Mouse (Mus musculus) mature B cell (primary cell): ENCODE data around the gene Polrmt.
"Not testable (repeated sequence)": the region's sequence is repeated elsewhere in the genome, so short reads cannot be mapped to it uniquely, and the experiment has no call there.

Experiments
- in situ Hi-C: fragments of 300-500 bp; cut with MboI; formaldehyde crosslinking; loops from 2 replicates; pipeline ENCODE4 v1.14.3; 2019

The Polrmt gene

DNA sequence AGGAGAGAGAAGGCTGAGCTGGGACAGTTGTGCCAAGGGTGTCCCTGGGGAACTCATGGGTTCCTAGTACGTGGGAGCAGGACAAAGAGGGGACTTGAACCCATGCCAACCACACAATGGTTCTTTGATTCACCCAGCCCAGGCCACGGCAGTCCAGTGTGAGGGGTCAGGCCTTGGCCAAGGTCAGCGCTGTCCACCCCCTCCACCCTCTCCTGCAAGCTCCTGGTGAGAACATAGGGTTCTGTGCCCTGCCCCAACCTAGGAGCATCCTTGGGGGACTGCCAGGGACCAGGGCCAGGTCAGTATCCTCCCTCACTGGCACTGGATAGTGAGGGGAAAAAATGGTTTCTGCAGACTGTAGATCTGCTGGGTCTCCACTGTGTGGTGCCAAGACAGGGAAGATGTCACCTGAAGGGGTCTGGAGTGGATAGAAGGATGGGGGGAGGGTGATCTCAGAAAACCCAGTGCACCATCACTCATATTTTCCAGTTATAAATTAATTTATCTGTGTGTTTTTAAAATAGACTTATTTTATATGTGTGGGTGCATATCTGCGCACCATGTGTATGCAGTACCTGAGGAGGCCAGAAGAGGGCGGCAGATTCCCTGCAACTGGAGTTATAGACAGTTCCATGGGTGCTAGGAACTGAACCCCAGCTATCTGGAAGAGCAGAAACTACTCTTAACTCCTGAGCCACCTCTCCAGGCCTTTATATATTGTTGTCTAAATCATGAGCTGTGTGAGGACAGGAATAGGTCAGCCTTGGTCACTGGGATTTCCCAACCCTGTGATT is 28.3 kb upstream of the Polrmt start:
- in situ Hi-C loops: no loop called here

DNA sequence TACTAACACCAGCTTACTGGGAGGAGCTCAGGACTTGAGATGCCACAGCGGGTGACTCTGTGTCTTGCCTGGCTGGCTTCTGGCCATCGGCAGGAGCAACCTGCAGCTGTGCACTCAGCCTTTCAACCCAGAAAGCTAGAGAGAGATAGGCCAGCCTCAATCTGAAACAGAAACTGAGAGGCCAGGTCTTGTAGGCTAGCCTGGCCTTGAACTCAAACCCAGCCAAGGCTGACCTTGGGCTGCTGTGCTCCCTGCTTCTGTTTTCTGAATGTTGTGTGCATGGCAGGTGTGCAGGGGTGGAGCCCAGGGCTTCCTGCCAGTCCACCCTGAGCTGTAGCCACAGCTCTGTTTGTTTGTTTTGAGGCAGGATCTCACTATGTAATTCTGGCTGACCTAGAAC is 26.8 kb upstream of the Polrmt start:
- in situ Hi-C loops: no loop called here

DNA sequence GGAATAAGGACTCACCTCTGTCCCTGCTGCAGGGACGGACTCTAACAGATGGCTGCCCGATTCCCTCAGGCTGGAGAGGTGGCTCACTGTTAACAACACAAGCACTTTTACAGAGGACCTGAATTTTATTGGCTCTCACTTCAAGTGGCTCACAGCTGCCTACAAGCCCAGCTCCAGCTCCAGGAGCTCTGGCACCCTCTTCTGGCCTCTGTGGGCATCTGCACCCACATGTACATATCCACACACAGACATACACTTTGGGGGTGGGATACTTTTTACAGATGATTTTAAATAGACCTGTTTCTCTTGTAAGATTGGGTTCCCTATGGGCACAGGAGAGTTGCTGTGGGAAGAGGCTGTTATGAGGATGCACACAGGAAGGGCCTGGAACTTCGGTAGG is 25.9 kb upstream of the Polrmt start:
- in situ Hi-C loops: no loop called here

DNA sequence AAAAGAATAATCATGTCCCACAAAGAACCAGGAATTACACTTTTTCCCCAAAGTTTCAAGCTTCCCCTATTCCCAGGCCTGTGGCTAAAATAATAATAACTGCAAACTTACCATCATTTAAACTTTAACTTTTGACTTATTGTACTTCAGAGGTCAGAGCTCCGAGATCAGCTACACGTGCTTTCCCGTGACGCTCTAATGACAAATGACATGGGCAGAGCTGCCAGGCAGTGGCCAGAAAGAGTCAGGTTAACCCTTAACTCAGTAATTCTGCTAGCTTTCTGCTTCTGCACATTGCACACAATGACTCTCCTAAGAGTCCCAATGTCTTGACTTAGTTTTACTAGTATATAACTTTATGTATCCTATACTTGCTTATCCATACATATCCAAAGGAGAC is 22.9 kb upstream of the Polrmt start:
- in situ Hi-C loops: no loop called here

DNA sequence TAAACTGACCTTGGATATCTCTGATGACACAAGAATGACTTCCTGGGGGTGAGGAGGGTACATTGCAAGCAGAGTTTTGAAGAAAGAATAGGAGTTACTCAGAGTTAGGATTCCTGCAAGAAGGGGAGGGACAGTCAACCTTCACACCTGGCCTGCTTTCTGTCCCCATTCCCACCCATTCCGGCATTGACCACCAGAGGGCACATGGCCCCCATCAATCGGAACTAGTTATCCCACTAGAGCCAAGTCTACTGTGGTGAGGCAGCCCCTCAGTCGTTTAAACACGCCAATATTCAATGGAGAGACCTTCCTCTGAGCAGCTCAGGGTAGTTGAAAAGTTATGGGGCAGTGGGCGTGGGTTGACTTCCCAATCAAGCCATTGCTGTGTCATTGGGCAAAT is 22.0 kb upstream of the Polrmt start:
- in situ Hi-C loops: no loop called here

DNA sequence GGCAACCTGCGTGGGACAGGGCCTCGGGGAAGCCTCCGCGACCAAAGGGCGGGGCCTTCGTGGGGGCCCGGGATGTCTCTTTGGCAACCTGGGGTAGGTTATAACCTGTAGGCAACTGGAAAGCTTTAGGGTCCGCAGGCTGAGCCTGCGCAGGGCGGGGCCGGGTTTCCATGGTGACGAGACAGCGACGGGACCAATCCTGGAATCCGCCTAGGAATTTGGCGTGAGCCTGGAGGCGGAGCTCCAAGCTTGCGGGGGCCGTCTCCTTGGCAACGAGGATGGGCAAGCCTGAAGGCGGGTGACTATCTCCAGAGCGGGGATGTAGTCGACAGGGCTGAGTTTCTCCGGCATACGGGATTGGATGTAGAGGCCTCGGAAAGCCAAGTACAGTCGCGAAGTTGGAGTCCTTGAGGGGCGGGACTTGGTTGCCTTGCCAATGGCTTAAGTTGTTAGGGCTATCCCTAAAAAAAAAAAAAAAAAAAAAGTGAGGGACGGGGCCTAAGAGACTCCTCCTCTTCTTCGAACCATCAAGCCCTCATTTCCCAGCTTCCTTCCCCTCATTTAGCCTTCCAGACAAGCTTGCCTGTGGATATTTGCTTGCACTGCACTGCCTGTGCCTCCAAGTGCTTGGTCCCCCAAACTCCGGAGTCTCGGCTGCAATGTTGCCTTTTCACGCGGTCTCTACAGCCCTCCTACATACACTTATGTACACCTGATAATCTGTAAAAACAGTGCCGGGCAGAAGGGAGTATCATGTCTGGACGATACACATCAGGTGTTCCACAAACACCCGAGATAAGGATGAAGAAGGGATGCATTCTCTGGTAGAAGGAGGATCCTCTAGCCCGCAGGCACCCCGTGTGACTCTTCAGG is 21.2 kb upstream of the Polrmt start:
- in situ Hi-C loops: no loop called here

DNA sequence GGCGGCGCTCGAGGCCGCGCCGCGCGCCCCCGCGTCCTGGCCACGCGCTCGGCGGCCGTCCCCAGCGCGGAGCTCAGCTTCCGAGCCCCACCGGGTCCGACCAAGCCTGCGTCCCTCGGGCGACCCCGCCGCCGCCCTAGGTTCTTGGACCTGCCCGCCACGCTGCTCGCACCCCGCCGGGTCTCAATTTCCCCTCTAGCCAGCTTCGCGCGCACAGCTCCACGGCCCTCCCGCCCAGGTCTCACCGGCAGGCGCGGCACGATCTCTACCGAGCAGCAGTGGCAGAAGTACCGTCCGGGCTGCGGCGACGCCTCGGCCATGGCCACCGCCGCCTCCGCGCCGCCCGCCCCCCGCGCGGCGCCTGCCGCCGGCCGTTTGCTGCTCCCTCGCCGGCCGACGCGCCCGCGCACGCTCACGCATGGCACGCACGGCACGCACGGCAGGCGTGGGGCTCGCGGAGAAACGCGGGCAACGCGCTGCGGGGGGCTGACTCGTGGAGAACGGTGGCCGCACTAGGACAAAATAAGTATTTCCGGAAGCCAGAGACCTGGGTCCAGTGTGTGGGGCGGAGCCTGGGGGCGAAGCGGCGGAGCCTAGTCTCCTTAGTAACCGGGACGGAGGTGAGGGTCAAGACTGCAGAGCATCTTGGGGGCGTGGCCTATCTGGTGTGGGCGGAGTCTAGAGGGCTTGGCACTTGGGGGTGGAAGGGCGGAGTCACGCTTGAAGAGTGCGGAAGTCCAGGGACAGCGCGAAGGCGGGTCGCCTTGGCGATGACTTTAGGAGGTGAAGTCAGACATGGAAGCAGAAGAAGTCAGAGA is 20.3 kb upstream of the Polrmt start, which contains the start of gene Rnf126:
TSS of gene Rnf126 (minus strand) at position 445 of the 818 bp plus-strand sequence.
- in situ Hi-C loops: no loop called here

DNA sequence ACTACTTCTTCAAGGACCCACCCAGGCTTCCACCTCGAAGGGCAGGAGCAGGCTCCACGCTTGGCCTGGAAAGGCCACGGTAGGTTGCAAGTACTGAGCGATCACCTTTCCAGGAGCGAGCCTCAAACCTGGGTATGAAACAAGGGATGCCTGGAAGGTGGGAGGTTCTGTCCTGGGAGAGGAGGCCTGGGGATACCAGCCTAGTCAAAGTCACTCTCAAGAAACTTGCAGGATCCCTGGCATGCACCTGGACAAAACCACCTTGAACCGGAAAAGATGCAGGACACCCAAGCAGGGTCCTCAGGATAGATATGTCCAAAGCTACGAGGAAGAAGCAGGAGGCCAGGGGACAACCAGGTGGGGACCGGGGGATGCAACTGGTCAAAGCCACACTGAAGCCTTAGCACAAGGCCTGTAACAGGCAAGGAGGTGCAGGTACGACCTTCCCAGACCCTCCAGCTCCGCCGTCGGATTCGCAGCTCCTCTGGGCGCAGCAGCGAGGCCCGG is 19.7 kb upstream of the Polrmt start:
- in situ Hi-C loops: no loop called here

DNA sequence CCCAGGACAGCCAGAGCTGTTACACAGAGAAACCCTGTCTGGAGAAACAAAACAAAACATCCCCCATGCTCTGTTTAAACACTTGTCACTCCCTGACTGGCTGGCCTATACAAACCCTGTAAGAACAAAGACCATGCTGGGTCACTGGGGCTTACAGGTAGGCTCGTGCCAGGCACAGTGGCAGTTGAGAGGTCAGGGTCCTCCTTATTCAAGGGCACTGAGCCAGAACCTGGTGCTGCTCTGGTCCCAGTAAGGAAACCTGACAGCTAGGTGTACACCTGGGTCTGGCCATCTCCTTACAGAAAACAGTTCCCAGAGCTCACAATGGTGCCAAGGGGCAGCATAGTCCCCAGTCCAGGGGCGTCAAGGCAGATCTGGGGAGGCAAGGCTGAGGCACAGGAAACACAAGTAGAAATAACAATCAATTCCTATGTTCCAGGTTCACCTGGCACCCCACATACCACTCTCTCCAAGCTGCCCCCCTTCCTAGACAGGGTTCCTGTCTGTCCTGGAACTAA is 18.9 kb upstream of the Polrmt start:
- in situ Hi-C loops: no loop called here

DNA sequence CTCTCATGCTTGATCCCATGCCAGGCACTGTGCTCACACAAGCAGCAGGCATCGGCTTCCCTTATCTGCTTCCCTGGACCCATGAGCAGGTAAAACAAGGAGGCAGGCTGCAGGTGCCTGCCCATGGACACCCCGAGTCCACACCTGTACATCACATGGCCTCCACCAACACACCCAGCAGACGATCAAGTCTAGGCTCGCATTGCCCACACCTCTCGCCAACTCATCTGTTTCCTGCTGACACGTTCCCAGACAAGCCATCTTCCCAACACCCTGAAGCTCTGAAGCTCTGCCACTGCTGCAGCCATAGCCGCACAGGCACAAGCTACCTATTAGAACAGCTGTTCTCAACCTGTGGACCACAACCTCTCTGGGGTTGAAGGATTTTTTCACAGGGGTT is 17.9 kb upstream of the Polrmt start:
- in situ Hi-C loops: no loop called here

DNA sequence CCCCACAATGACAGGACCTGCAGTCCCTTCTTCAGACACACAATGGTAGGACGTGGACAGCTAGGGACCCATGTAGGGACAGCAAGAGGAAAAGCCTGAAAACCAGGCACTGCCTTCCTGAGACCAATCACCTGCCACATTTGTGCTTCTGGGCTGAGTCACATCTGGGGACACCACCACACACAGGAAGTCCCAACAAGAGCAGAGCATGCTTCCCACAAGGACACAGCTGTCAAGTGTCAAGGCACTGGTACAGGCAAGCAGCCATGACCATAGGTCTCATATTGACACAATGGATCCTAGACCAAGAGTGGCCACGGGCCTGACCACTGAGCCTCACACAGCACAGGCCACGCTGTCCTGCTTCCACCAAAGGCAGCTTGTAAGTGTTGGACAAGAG is 16.5 kb upstream of the Polrmt start:
- in situ Hi-C loops: no loop called here

DNA sequence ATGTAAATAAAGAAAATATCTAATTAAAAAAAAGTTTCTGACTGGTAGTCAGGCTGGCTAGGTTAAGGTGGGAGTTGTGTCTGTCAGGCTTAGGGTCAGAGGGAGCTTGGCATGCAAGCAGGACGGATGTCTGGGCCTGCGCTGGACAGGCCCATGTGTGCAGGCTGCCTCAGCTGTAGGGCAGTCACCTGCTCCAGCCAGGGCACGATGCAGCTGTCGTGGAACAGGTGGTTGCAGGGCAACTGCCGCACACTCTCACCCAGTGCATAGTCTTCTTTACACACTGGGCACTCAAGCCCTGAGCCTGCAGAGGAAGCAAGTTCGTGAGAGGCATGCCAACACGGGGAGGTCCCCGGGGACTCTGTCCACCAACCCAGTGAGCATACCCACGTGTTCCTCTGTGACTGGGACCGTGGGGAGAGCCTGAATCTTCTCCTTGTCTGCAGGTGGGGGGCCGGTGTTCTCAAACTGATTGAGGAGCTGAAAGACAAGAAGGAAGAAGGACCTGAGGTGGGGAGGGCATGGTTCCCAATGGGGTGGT is 14.3 kb upstream of the Polrmt start:
- in situ Hi-C loops: no loop called here

DNA sequence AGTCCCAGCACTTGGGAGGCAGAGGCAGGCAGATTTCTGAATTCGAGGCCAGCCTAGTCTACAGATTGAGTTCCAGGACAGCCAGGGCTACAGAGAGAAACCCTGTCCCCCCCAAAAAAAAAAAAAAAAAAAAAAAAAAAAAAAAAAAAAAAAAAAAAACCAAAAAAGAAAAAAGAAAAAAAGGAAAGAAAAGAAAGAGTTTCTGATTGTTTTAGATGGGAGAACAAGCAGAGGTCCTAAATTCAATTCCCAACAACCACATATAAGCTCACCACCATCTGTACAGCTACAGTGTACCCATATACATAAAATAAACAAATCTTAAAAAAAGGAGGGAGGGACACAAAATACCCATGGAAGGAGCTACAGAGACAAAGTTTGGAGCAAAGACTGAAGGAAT is 13.3 kb upstream of the Polrmt start:
- in situ Hi-C loops: not testable (repeated sequence)

DNA sequence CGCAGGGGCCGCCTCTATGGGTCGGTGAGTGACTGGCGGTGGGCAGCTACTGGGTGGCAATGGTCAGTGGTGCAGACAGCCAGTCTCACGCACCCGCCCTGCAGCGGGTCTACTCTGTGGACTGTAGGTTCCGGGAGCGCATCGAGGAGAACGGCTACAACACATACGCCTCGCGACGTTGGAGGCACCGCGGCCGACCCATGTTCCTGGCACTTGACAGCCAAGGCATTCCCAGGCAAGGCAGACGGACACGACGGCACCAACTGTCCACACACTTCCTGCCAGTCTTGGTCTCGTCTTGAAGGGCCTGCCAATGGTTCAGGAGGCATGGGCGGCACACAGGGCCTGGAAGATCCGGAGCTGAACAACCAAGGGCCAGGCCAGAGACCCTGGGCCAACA is 10.3 kb upstream of the Polrmt start:
- in situ Hi-C loops: no loop called here

DNA sequence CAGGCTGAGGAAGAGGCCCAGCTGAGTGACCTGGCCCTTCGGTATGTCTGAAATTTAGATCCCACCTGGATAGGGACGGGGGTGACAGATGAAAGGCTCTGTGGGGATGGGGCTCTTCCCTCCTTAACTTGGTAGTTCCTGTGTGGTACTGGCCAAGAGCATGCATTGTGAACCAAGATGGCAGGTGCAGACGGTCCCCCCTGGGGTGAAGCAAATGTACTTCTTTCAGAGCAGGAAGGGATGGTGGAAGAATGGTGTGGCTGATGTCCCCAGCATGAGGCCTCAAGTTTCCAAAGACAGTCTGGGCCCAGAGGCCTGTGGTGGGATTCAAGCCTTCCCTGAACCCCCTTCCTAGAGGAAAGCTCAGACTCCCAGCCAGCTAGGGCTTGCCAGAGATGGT is 9.5 kb upstream of the Polrmt start:
- in situ Hi-C loops: no loop called here

DNA sequence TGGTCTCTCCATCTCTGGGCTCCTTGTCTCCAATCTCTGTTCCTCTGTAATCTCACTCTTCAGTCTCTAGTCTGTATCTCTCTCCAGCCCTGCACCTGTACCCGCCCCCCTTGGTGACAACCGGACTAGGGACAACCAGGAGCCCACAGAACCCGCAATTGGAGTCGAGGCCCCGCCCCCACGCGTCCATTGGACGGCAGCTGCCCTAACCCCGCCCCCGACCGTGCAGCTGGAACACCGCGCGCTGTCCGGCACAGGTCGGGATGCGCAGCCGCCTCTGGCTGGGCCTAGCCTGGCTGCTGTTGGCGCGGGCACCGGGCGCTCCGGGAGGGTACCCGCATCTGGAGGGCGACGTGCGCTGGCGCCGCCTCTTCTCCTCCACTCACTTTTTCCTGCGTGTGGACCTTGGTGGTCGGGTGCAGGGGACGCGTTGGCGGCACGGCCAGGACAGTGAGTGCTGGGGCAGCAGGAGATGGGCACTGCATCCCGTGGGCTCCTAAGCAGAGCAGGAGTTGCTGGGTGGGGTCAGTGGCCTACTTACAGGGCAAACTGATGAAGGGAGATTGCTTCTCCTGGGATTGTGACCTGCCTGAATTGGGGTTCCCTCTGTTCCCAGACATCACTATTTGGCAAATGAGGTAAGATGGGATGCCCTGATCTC is 8.6 kb upstream of the Polrmt start, which contains the start of gene Fgf22:
TSS of gene Fgf22 (plus strand) at position 221 of the 661 bp plus-strand sequence.
- in situ Hi-C loops: no loop called here

DNA sequence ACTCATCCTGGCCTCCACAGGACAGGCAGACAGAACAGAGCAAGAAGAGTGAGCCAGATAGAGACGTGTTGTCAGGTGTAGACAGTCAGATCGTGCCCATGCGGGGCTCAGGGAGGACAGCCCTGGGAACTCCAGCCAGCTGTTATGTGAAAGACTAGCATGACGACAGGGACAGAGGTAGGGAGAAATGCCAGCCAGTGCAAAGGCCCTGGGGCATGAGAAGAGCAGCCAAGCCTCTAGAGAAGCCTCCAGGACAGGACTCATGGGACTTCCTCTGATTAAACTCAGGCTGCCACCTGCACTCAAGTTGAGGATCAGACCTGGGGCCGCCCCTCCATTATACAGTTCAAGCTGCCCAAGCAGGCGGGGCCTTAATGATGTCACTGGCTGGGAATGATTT is 2.1 kb upstream of the Polrmt start:
- in situ Hi-C loops: no loop called here

DNA sequence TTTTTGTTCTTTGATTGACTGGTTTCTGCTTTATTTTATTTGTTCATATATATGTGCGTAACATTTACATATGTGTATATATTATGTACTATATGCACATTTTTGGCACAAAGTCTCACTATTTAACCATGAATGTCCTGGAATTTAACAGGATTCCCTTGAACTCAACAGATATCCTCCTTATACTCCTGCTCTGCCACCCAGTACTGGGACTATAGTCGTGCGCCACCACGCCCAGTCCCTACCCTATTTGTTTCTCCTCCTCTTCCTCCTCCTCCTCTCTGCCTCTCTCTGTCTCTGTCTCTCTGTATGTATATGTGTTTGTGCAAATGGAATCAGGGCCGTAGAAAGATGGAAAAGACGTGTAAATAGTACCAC is 382 bp upstream of the Polrmt start:
- in situ Hi-C loops: no loop called here

DNA sequence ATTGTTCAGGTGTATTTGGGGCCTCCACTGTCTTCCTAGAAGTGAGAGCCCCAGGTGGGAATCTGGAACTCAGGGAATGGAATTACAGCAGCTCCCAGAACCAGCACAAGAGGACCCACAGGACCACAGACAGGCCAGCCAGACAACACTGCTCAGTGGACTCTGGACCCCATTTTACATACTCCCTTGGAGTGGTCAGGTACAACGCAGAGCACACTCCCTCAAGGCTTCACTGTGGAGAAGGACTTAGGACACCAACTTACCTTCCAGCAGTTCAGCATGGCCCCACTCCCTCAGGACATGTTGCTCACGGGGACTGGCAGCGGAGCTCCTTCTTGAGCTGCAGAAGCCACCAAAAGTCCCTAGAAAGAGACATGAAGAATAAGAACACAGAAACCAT is 970 bp downstream of the Polrmt start:
- in situ Hi-C loops: no loop called here

DNA sequence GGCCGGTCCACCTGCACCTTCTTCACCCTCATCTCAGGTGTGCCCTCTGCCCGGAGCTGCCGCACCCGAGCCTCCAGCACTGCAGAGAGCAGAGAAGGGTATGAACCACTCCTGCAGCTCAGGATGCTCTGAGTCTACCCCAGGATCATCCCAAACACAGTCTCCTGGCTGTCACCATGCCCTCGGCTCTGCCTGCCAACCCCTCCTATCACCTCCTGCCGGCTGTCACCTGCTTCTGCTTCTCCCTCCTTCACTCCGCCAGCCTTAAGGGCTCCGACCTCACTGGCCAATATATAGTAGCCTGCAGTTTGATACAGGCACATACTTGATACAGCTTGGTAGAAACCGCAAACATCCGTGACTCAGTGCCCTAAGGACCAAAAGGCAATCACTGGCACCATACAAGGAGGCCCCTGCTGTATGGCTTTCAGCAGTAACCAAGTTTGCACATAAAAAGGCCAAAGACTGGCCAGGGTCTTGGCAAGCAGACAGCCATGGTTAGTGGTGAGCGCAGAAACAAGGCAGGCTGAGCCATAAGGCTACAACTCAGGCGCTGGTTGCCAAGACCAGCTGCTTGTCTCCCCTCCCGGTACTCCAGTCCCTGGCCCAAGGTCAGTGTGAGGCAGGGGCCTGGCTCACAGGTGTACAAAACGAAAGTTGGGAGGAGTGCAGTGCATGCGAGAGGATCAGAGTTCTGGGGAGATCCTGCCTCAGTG is 2.6 kb downstream of the Polrmt start:
- in situ Hi-C loops: no loop called here
